Mouse (Mus musculus): ENCODE results near the gene Rcor2.

Gene Rcor2

GRCm38 (mm10) chr19:7294098-7294876, 27.2 kb downstream of the Rcor2 start:
- no peak for DNase-seq (ENCODE audit: low spot score)

GRCm38 (mm10) chr19:7295071-7295658, 28.0 kb downstream of the Rcor2 start:
- peak; percentile 72 for DNase-seq (ENCODE audit: low spot score)

GRCm38 (mm10) chr19:7295959-7296358, 28.8 kb downstream of the Rcor2 start:
- no peak for DNase-seq (ENCODE audit: low spot score)

GRCm38 (mm10) chr19:7299052-7299451, 31.9 kb downstream of the Rcor2 start:
- no peak for DNase-seq (ENCODE audit: low spot score)

- DNase-seq (ENCODE audit: low spot score), result no peak
These were observed 33.0 kb downstream of the Rcor2 start for GRCm38 (mm10) chr19:7300078-7300477.

GRCm38 (mm10) chr19:7301647-7302492, 34.7 kb downstream of the Rcor2 start:
- no peak for DNase-seq (ENCODE audit: low spot score)

- DNase-seq (ENCODE audit: low spot score), result no peak
These were observed 35.3 kb downstream of the Rcor2 start for GRCm38 (mm10) chr19:7302493-7302797.

- no peak for DNase-seq (ENCODE audit: low spot score)
These were observed 36.7 kb downstream of the Rcor2 start for GRCm38 (mm10) chr19:7303796-7304195.

GRCm38 (mm10) chr19:7304801-7305200, 37.7 kb downstream of the Rcor2 start:
- DNase-seq (ENCODE audit: low spot score), result no peak

- no peak for DNase-seq (ENCODE audit: low spot score)
These were observed 38.5 kb downstream of the Rcor2 start for GRCm38 (mm10) chr19:7305380-7306310.

GRCm38 (mm10) chr19:7306968-7307367, 39.8 kb downstream of the Rcor2 start:
- DNase-seq (ENCODE audit: low spot score), result no peak

GRCm38 (mm10) chr19:7307995-7308770, 41.1 kb downstream of the Rcor2 start:
- DNase-seq (ENCODE audit: low spot score), result peak; percentile 53

GRCm38 (mm10) chr19:7309738-7310330, 42.7 kb downstream of the Rcor2 start:
- DNase-seq (ENCODE audit: low spot score), result no peak

- DNase-seq (ENCODE audit: low spot score), result peak; percentile 63
These were observed 43.6 kb downstream of the Rcor2 start for GRCm38 (mm10) chr19:7310704-7311103.

- no peak for DNase-seq (ENCODE audit: low spot score)
These were observed 44.2 kb downstream of the Rcor2 start for GRCm38 (mm10) chr19:7311306-7311705.

- DNase-seq (ENCODE audit: low spot score), result no peak
These were observed 46.5 kb downstream of the Rcor2 start for GRCm38 (mm10) chr19:7313660-7314059.

GRCm38 (mm10) chr19:7314976-7315586, 48.0 kb downstream of the Rcor2 start:
- no peak for DNase-seq (ENCODE audit: low spot score)

GRCm38 (mm10) chr19:7315587-7315984, 48.5 kb downstream of the Rcor2 start:
- DNase-seq (ENCODE audit: low spot score), result no peak

GRCm38 (mm10) chr19:7316822-7317221, 49.7 kb downstream of the Rcor2 start:
- no peak for DNase-seq (ENCODE audit: low spot score)

- no peak for DNase-seq (ENCODE audit: low spot score)
These were observed 50.6 kb downstream of the Rcor2 start for GRCm38 (mm10) chr19:7317716-7318115.
